Mouse (Mus musculus): Measurements from ENCODE around the gene Uhrf1.
A peak's percentile ranks its signal among the peaks of the same experiment; 100 is the strongest.
"Not testable (repeated sequence)": the region's sequence is repeated elsewhere in the genome, so short reads cannot be mapped to it uniquely, and the experiment has no call there.

The Uhrf1 gene

DNA sequence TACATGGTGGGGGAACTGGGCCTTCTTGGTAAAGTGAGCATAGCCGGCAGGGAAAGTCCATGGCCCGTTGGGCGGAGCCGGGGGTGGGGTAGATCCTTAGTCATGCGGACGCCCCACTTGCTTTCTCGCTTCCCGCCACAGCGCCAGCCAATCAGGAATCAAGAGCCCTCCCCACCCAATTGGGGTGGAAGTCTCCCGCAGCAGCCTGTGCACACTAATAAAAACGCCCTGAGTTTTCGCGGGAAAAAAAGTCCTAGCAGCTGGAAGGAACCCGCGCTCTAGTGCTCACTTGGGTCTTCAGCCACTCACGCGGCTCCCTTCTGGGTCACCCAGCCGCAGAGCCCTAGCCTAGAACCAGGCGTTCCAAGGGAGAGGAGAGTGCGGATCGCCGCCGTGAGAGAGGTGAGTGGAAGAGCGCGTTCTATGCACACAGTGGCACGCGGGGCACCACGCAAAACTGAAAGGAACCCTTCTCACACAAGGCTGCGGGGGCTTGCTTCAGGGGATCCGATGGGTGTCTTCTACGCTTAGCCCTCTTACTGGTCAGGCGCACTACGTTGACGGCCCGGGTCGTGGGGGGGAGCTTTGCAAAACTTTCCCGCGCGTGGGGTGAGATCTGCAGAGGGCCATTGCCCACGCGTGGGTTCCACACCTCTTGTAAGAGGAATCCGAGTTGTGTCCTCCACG lies at the start of gene Uhrf1:
Uhrf1 (plus strand) TSS at position 162 of the 687 bp plus-strand sequence.
- no peak for DNase-seq (ENCODE audit: low spot score in 2 of 2)

GRCm38 (mm10) chr17:56254695-56255094 lies 48.4 kb upstream of the Uhrf1 start:
- DNase-seq (ENCODE audit: low spot score in 2 of 2), result no peak

DNA sequence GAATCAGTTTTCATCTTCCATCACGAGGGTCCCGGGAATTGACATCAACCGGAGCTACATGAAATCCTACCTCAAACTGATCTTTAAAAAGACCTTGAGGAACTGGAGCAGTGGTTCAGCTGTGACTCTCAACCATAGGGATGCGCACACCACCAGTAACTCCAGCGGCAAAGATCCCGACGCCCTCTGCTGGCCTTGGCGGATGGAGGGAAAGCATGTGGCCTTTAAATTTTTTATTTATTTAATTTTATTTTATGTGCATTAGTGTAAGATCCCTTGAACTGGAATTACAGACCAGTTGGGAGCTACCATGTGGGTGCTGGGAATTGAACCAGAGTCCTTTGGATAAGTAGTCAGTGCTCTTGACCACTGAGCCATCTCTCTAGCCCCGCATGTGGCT lies 47.7 kb upstream of the Uhrf1 start:
- DNase-seq (ENCODE audit: low spot score in 2 of 2), result peak in 1 of 2 experiments; percentile 69

- peak; percentile 96 to 99 for DNase-seq (ENCODE audit: low spot score in 2 of 2)
These were observed 47.3 kb upstream of the Uhrf1 start for GRCm38 (mm10) chr17:56255863-56256238.

GRCm38 (mm10) chr17:56256239-56256881 lies 46.8 kb upstream of the Uhrf1 start, which contains the start of gene Fem1a:
Gene Fem1a, plus strand, starts transcription at chr17:56256810.
- peak; percentile 97 to 98 for DNase-seq (ENCODE audit: low spot score in 2 of 2)

GRCm38 (mm10) chr17:56257181-56257894 lies 45.8 kb upstream of the Uhrf1 start:
- no peak for DNase-seq (ENCODE audit: low spot score in 2 of 2)

DNA sequence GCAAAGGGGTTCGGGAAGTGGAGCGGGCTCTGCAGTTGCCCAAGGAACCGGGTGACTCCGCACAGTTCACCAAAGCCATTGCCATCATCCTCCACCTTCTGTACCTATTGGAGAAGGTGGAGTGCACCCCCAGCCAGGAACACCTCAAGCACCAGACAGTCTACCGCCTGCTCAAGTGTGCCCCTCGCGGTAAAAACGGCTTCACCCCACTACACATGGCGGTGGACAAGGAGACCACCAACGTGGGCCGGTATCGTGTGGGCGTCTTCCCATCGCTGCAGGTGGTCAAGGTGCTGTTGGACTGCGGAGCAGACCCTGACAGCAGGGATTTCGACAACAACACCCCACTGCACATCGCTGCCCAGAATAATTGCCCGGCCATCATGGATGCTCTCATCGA lies 44.9 kb upstream of the Uhrf1 start:
- not testable (repeated sequence) for DNase-seq (ENCODE audit: low spot score in 2 of 2)

DNA sequence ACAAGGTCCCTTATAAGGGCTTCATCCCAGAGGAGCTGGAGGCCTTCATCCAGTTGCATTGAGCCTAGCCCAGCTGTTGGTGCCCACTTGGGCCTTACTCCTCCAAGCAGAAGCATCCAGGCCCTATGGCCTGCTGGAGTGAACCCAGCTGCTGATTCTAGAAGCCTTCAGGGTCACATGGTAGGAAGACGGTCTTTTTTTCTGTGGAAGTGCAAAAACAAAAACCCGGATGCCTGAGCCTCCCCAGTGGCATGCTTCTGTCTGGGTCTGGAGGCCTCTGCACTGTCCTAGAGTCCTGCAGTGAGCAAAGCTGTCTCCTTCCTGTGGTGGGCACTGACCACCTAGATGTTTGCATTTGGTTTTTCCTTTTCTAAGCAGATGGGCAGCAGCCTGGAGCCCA lies 44.3 kb upstream of the Uhrf1 start:
- DNase-seq (ENCODE audit: low spot score in 2 of 2), result not testable (repeated sequence)

- DNase-seq (ENCODE audit: low spot score in 2 of 2), result no peak
These were observed 43.7 kb upstream of the Uhrf1 start for GRCm38 (mm10) chr17:56259301-56260037.

GRCm38 (mm10) chr17:56261166-56261565 lies 42.0 kb upstream of the Uhrf1 start:
- no peak for DNase-seq (ENCODE audit: low spot score in 2 of 2)

- DNase-seq (ENCODE audit: low spot score in 2 of 2), result no peak
These were observed 40.5 kb upstream of the Uhrf1 start for GRCm38 (mm10) chr17:56262645-56263094.

DNA sequence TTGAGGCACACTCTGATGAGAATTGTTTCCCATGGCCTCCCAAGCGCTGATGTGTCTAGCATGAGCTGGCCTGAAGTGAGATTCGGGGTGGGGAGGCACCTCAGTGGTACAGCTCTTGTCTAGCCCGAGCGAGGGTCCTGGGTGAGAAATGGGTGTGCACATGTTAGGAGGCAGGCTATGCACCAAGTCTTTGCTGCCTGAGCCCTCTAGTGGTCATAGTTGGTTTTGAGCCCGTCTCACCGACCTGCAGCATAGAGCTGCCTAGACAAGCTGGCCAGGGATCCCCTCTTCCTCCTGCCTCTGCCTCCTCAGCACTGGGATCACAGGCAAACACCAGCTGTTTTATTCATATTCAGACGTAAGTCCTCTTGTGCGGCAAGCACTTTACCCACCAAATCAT lies 39.1 kb upstream of the Uhrf1 start:
- DNase-seq (ENCODE audit: low spot score in 2 of 2), result peak in 1 of 2 experiments; percentile 87

DNA sequence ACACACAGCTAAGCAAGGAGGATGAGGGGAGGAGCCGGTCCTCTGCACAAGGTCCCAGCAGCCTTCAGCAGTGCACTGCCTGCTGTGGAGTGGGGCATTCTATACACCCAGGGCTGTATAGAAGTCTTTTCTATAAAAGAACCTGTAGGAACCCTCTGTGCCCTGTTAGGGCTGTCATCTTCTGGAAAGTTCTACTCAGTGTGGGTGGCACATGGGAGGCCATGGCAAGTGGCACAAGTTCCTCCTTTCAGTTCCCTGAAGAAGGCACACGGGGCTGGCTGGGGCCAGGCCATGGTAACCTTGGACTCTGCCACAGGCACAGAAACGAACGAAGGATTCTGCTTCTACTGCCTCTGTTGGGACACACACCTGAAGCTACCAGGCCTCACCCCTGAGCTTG lies 38.1 kb upstream of the Uhrf1 start:
- no peak for DNase-seq (ENCODE audit: low spot score in 2 of 2)

GRCm38 (mm10) chr17:56265869-56266268 lies 37.3 kb upstream of the Uhrf1 start:
- no peak for DNase-seq (ENCODE audit: low spot score in 2 of 2)

GRCm38 (mm10) chr17:56266271-56266670 lies 36.9 kb upstream of the Uhrf1 start:
- DNase-seq (ENCODE audit: low spot score in 2 of 2), result peak; percentile 81 to 86

DNA sequence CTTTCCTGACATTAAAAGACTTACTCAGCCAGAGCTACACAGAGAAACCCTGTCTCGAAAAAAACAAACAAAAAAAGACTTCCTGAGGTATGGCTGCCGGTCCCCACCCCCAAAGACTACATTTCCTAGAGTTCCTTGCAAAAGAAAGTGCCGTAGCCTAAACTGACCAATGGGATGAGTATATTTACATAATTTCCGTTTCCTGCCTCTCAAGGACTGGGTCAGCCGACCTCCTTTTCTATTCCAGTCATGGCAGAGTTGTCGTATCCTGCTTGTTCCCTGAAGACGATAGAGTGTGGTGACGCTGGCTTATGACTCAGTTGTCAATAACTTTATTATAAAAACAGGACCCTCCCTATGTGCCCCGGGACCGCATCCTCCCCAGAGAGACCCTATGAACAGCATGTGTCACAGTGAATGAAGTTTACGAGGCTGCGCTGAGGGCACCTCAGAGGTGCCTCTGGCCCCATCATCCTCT lies 33.9 kb upstream of the Uhrf1 start:
- DNase-seq (ENCODE audit: low spot score in 2 of 2), result peak in 1 of 2 experiments; percentile 81

- DNase-seq (ENCODE audit: low spot score in 2 of 2), result no peak
These were observed 33.4 kb upstream of the Uhrf1 start for GRCm38 (mm10) chr17:56269741-56270140.

GRCm38 (mm10) chr17:56271609-56272253 lies 31.4 kb upstream of the Uhrf1 start:
- DNase-seq (ENCODE audit: low spot score in 2 of 2), result no peak

DNA sequence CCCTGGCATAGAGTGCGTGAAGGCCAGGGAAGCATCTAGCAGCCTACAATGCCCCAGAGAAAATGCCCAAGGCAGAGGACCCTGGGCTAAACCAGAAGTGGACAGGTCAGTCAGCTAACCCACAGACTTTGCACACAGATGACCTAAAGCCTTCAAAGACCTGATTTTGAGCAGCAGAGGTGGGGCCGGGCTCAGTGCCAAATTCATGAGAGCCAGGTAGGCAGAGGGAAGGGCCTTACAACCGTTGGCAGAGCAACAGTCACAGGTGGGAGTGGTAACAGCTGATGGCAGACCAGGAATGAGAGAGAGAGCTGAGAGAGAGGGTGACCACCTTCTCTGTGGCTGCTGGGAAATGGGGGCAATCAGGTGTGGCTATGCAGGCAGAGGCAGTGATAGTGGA lies 30.5 kb upstream of the Uhrf1 start:
- DNase-seq (ENCODE audit: low spot score in 2 of 2), result no peak

DNA sequence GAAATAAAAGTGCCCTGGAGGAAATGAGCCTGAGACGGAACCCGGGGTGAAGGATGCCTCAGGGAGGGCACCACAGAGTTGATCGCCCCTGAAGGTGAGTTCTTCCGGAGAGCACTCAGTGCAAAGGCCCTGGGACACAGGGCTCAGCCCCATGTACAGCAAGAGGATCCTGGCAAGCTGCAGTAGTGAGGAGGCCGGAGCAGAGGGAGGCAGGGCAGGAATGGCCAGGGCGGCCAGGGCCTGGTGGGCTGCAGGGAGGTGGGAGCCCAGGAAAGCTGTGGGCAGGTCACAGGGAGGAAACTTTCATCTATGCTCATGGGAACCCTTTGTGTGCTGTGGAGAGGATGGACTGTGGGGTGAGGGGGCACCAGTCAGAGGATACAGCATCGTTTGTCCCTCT lies 29.6 kb upstream of the Uhrf1 start:
- no peak for DNase-seq (ENCODE audit: low spot score in 2 of 2)

DNA sequence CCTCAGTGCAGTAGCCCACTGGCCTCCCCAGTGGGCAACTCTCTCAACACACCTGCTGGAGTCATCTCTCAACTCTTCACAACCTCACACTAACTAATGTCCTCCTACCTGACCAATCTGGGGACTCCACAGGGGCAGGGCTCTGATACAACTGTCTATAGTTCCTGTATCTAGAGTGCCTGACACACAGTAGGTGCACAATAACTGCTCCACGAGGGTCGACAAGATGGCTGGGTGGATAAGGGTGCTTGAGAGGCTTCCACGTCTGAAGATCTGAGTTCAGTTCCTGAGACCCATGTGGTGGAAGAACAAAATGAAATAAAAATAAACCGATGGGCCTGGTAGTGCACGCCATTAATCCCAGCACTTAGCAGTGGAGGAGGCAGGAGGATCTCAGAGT lies 29.1 kb upstream of the Uhrf1 start:
- no peak for DNase-seq (ENCODE audit: low spot score in 2 of 2)

Measured in left cerebral cortex, adult 9 months (tissue).